ENCODE assay signal across 26 mouse cellular contexts in genomic region chr17:52303320-52303719, GRCm38 (mm10).
DNase-seq lines count a peak whose midpoint lies in the region; ATAC-seq lines count a peak whose summit lies in the region.
"Had no signal": no experiment of that assay in that cellular context is flagged by ENCODE, and none has a peak within 500 bp of the region (broad histone marks: within the 10 kb centered on the region; RNA-seq: fewer than 3 reads in every experiment).

No protein-coding gene starts in this region.

- WGBS in hindbrain, embryonic 10.5 days, result 93% methylated on average over 4 of the region's 4 CpGs
- WGBS in liver, embryonic 11.5 days, result 86% methylated on average over 4 of the region's 4 CpGs

- H3K27ac ChIP-seq in hindbrain, embryonic 10.5 days, result no peak overlapping the region
- H3K27ac ChIP-seq in liver, embryonic 11.5 days (ENCODE audit: low read depth, low read length), result no peak overlapping the region
- H3K27ac ChIP-seq: embryonic facial prominence, embryonic 10.5 days; embryonic facial prominence, embryonic 13.5 days; forebrain, embryonic 12.5 days; gastrocnemius, adult 2 months; hindbrain, embryonic 13.5 days had no signal

- ATAC-seq in CD4-positive, CD25-positive, alpha-beta regulatory T cell, adult 4 months, result no peak
- no peak for ATAC-seq in liver, embryonic 11.5 days (replicated peaks; ENCODE audit: low FRiP score)
- ATAC-seq: forebrain, embryonic 16.5 days; hindbrain, embryonic 16.5 days; inflammation-experienced regulatory T-cells, adult 6 months had no signal

- H3K36me3 ChIP-seq in splenic B cell, adult 2 months (ENCODE audit: control insufficient read depth, insufficient read depth, low read length, poor library complexity, severe bottlenecking), result no peaks in the 10 kb centered on the region
- no peaks in the 10 kb centered on the region for H3K36me3 ChIP-seq in hindbrain, embryonic 10.5 days
- no peaks in the 10 kb centered on the region for H3K36me3 ChIP-seq in liver, embryonic 11.5 days (ENCODE audit: control insufficient read depth, insufficient read depth, low read length)
- H3K36me3 ChIP-seq: embryonic facial prominence, embryonic 10.5 days; embryonic facial prominence, embryonic 13.5 days; forebrain, embryonic 12.5 days; hindbrain, embryonic 13.5 days had no signal

- no peak overlapping the region for H3K4me3 ChIP-seq in hindbrain, embryonic 10.5 days
- H3K4me3 ChIP-seq in liver, embryonic 11.5 days (ENCODE audit: low read depth, low read length), result no peak overlapping the region
- H3K4me3 ChIP-seq: embryonic facial prominence, embryonic 10.5 days; embryonic facial prominence, embryonic 13.5 days; erythroblast, embryonic 14.5 days; forebrain, embryonic 12.5 days; gastrocnemius, adult 2 months; hindbrain, embryonic 13.5 days had no signal

- no peaks in the 10 kb centered on the region for H3K9me3 ChIP-seq in hindbrain, embryonic 10.5 days
- H3K9me3 ChIP-seq in liver, embryonic 11.5 days (ENCODE audit: control insufficient read depth, low read length), result no peaks in the 10 kb centered on the region
- H3K9me3 ChIP-seq: embryonic facial prominence, embryonic 10.5 days; embryonic facial prominence, embryonic 13.5 days; forebrain, embryonic 12.5 days; hindbrain, embryonic 13.5 days had no signal

- H3K27me3 ChIP-seq in splenic B cell, adult 2 months (ENCODE audit: control insufficient read depth, insufficient read depth, low read length, poor library complexity, severe bottlenecking), result 0 out of 2 replicates have a peak, but pooled peaks cover 1% of the 10 kb centered on the region
- H3K27me3 ChIP-seq in hindbrain, embryonic 10.5 days (ENCODE audit: insufficient read depth, poor library complexity, severe bottlenecking), result no peaks in the 10 kb centered on the region
- no peaks in the 10 kb centered on the region for H3K27me3 ChIP-seq in liver, embryonic 11.5 days (replicated peaks; ENCODE audit: control insufficient read depth, insufficient read depth, low read length)
- H3K27me3 ChIP-seq: embryonic facial prominence, embryonic 13.5 days; forebrain, embryonic 12.5 days; hindbrain, embryonic 13.5 days had no signal

- H3K4me2 ChIP-seq in liver, embryonic 11.5 days, result no peak overlapping the region
- H3K4me2 ChIP-seq: embryonic facial prominence, embryonic 13.5 days; forebrain, embryonic 12.5 days; heart, embryonic 11.5 days; hindbrain, embryonic 13.5 days had no signal

- DNase-seq in CD4-positive, CD25-positive, alpha-beta regulatory T cell, adult 2 months (ENCODE audit: low read depth, low spot score), result peak; percentile 44
- DNase-seq in T-cell, adult 2 months (ENCODE audit: low spot score), result peak; percentile 34
- DNase-seq in splenic B cell, adult 2 months (ENCODE audit: low read depth, low spot score), result peak; percentile 2
- DNase-seq in thymus, postnatal 14 days, result peak; percentile 61
- DNase-seq in kidney, adult 8-10 months, result no peak
- DNase-seq in hindbrain, embryonic 10.5 days (ENCODE audit: low spot score), result no peak
- no peak for DNase-seq in liver, embryonic 11.5 days (ENCODE audit: low spot score)
- DNase-seq: adrenal gland, postnatal 14 days; cerebellum, adult 11-12 months; cerebellum, adult 8-10 months; cerebellum, postnatal 10 days; cerebellum, postnatal 36 days; embryo, embryonic 11 days; gastrocnemius, adult 2 months; gastrocnemius, postnatal 14 days; heart, adult 11 months had no signal

- H3K4me1 ChIP-seq in hindbrain, embryonic 10.5 days (replicated peaks), result 0 out of 2 replicates have a peak, but pooled peaks cover 3% of the 10 kb centered on the region
- H3K4me1 ChIP-seq in liver, embryonic 11.5 days (replicated peaks; ENCODE audit: control insufficient read depth, insufficient read depth, low read length), result no peaks in the 10 kb centered on the region
- H3K4me1 ChIP-seq: embryonic facial prominence, embryonic 10.5 days; embryonic facial prominence, embryonic 13.5 days; forebrain, embryonic 12.5 days; hindbrain, embryonic 13.5 days had no signal

- H3K9ac ChIP-seq in liver, embryonic 11.5 days (ENCODE audit: low read depth, low read length), result no peak overlapping the region
- H3K9ac ChIP-seq: embryonic facial prominence, embryonic 13.5 days; forebrain, embryonic 12.5 days; hindbrain, embryonic 13.5 days had no signal

Comparison
In these comparisons a context has a peak if more than half of its experiments do, and no peak if none do; other contexts are left out.
1. DNase-seq: peak in CD4-positive, CD25-positive, alpha-beta regulatory T cell, adult 2 months (single experiment), T-cell, adult 2 months (single experiment), splenic B cell, adult 2 months (single experiment) and thymus, postnatal 14 days (single experiment); none in kidney, adult 8-10 months (0 of 2), hindbrain, embryonic 10.5 days (single experiment) and liver, embryonic 11.5 days (single experiment).